ENCODE assay signal across 19 mouse cellular contexts in genomic region chr7:45117566-45117965, GRCm38 (mm10). TPM values are rescaled to one million over a fixed set of nuclear protein-coding genes. Genes with fewer than 3 reads are reported as not detected.
A peak's percentile ranks its signal among the peaks of the same experiment; 100 is the strongest.
DNase-seq lines count a peak whose midpoint lies in the region; ATAC-seq lines count a peak whose summit lies in the region.
"Had no signal": no experiment of that assay in that cellular context is flagged by ENCODE, and none has a peak within 500 bp of the region (broad histone marks: within the 10 kb centered on the region; RNA-seq: fewer than 3 reads in every experiment).

No protein-coding gene starts in this region.

- H3K4me1 ChIP-seq in kidney, embryonic 15.5 days, result peaks cover 26% of the 10 kb centered on the region
- H3K4me1 ChIP-seq in midbrain, embryonic 12.5 days, result peaks cover 11% of the 10 kb centered on the region; the same call in 1 of the 2 replicates
- H3K4me1 ChIP-seq in midbrain, embryonic 16.5 days (ENCODE audit: control insufficient read depth, insufficient read depth, low read length), result peaks cover 6% of the 10 kb centered on the region; the same call in 1 of the 2 replicates
- peaks cover 11% of the 10 kb centered on the region for H3K4me1 ChIP-seq in stomach, embryonic 15.5 days

- H3K27me3 ChIP-seq in kidney, embryonic 15.5 days, result no peaks in the 10 kb centered on the region
- no peaks in the 10 kb centered on the region for H3K27me3 ChIP-seq in midbrain, embryonic 12.5 days
- no peaks in the 10 kb centered on the region for H3K27me3 ChIP-seq in midbrain, embryonic 16.5 days (ENCODE audit: control insufficient read depth, insufficient read depth, low read depth, low read length)
- H3K27me3 ChIP-seq in stomach, embryonic 15.5 days (replicated peaks), result no peaks in the 10 kb centered on the region
- H3K27me3 ChIP-seq: CH12.LX; forebrain, embryonic 15.5 days had no signal

- no peak overlapping the region for H3K4me3 ChIP-seq in kidney, embryonic 15.5 days (replicated peaks)
- no peak overlapping the region for H3K4me3 ChIP-seq in midbrain, embryonic 12.5 days
- H3K4me3 ChIP-seq in midbrain, embryonic 16.5 days (ENCODE audit: low read depth, low read length), result no peak overlapping the region
- no peak overlapping the region for H3K4me3 ChIP-seq in stomach, embryonic 15.5 days (replicated peaks)
- H3K4me3 ChIP-seq: forebrain, embryonic 15.5 days had no signal

- peaks cover 39% of the 10 kb centered on the region for H3K36me3 ChIP-seq in kidney, embryonic 15.5 days
- H3K36me3 ChIP-seq in midbrain, embryonic 12.5 days, result peaks cover 48% of the 10 kb centered on the region
- H3K36me3 ChIP-seq in midbrain, embryonic 16.5 days (ENCODE audit: control insufficient read depth, insufficient read depth, low read length), result peaks cover 28% of the 10 kb centered on the region
- H3K36me3 ChIP-seq in stomach, embryonic 15.5 days, result peaks cover 28% of the 10 kb centered on the region

- WGBS in kidney, embryonic 15.5 days, result 67% methylated on average over 8 of the region's 8 CpGs
- 78% methylated on average over 8 of the region's 8 CpGs for WGBS in midbrain, embryonic 12.5 days
- WGBS in midbrain, embryonic 16.5 days, result 82% methylated on average over 8 of the region's 8 CpGs
- 75% methylated on average over 8 of the region's 8 CpGs for WGBS in stomach, embryonic 15.5 days

- H3K9me3 ChIP-seq in kidney, embryonic 15.5 days (replicated peaks), result no peaks in the 10 kb centered on the region
- no peaks in the 10 kb centered on the region for H3K9me3 ChIP-seq in midbrain, embryonic 12.5 days
- no peaks in the 10 kb centered on the region for H3K9me3 ChIP-seq in midbrain, embryonic 16.5 days (replicated peaks; ENCODE audit: control insufficient read depth, low read length, poor library complexity, severe bottlenecking)
- no peaks in the 10 kb centered on the region for H3K9me3 ChIP-seq in stomach, embryonic 15.5 days
- H3K9me3 ChIP-seq: forebrain, embryonic 15.5 days had no signal

- no peak overlapping the region for H3K9ac ChIP-seq in kidney, embryonic 15.5 days
- H3K9ac ChIP-seq in midbrain, embryonic 12.5 days (replicated peaks), result no peak overlapping the region
- H3K9ac ChIP-seq in midbrain, embryonic 16.5 days (ENCODE audit: low read depth, low read length), result no peak overlapping the region
- no peak overlapping the region for H3K9ac ChIP-seq in stomach, embryonic 15.5 days
- H3K9ac ChIP-seq: forebrain, embryonic 15.5 days; hindbrain, embryonic 14.5 days; liver, embryonic 14.5 days had no signal

- no peak overlapping the region for H3K4me2 ChIP-seq in kidney, embryonic 15.5 days
- H3K4me2 ChIP-seq in midbrain, embryonic 12.5 days (replicated peaks), result no peak overlapping the region
- H3K4me2 ChIP-seq in midbrain, embryonic 16.5 days (ENCODE audit: low read length), result no peak overlapping the region
- H3K4me2 ChIP-seq in stomach, embryonic 15.5 days, result no peak overlapping the region
- H3K4me2 ChIP-seq: forebrain, embryonic 15.5 days; hindbrain, embryonic 14.5 days had no signal

- peak; percentile 7 for DNase-seq in adrenal gland, postnatal 14 days
- no peak for DNase-seq in adrenal gland, adult 18-20 months (ENCODE audit: low spot score in 2 of 2)
- no peak for DNase-seq in kidney, adult 9 months
- no peak for DNase-seq in lung, postnatal 14 days
- DNase-seq: adrenal gland, postnatal 10 days; cerebellum, adult 18-20 months; cerebellum, postnatal 36 days; kidney, adult 2 months; thymus, postnatal 14 days had no signal

- ATAC-seq in kidney, embryonic 15.5 days (replicated peaks; ENCODE audit: low FRiP score), result no peak
- no peak for ATAC-seq in midbrain, embryonic 12.5 days (ENCODE audit: low FRiP score, low read depth)
- no peak for ATAC-seq in midbrain, embryonic 16.5 days
- ATAC-seq in stomach, embryonic 15.5 days (ENCODE audit: insufficient read depth, low FRiP score, low read depth), result no peak
- ATAC-seq: forebrain, embryonic 15.5 days had no signal

- H3K27ac ChIP-seq in kidney, embryonic 15.5 days, result peak overlapping the region; percentile 47
- H3K27ac ChIP-seq in midbrain, embryonic 12.5 days (replicated peaks), result 0 out of 2 replicates have a peak overlapping the region, but pooled peaks have one; percentile 1
- H3K27ac ChIP-seq in midbrain, embryonic 16.5 days (ENCODE audit: low read length), result no peak overlapping the region
- peak overlapping the region; percentile 21; the same call in 1 of the 2 replicates for H3K27ac ChIP-seq in stomach, embryonic 15.5 days
- H3K27ac ChIP-seq: forebrain, embryonic 15.5 days; hindbrain, embryonic 14.5 days; liver, embryonic 14.5 days had no signal

RNA-seq across cellular contexts. Expression of gene Rps11, which starts 6.7 kb away (rescaled TPM):
- total RNA-seq in adrenal gland, postnatal 14 days (2021), result 1,189 and 1,386 TPM in 2 replicates
- 1,000 to 10,000 TPM; 1,173 to 1,310 TPM for total RNA-seq in adrenal gland, adult 18-20 months (2021)
- polyA plus RNA-seq in kidney, embryonic 15.5 days (2015; fragmentation: Nextera tagmentation; extraction: Ambion mirVana), result 1,536 and 1,655 TPM in 2 replicates
- polyA plus RNA-seq in midbrain, embryonic 12.5 days (2016; fragmentation: Nextera tagmentation; extraction: Ambion mirVana), result 1,160 and 1,195 TPM in 2 replicates
- polyA plus RNA-seq in midbrain, embryonic 16.5 days (2015; fragmentation: Nextera tagmentation; extraction: Ambion mirVana), result 657 and 700 TPM in 2 replicates
- 1,420 and 1,462 TPM in 2 replicates for polyA plus RNA-seq in stomach, embryonic 15.5 days (2015; fragmentation: Nextera tagmentation; extraction: Ambion mirVana)

RNA-seq across cellular contexts. Expression of gene Rpl13a, which starts 11.0 kb away (rescaled TPM):
- total RNA-seq in adrenal gland, postnatal 14 days (2021), result 1,693 and 2,079 TPM in 2 replicates
- total RNA-seq in adrenal gland, adult 18-20 months (2021), result 1,000 to 10,000 TPM; 1,445 to 1,619 TPM
- 1,248 and 1,360 TPM in 2 replicates for polyA plus RNA-seq in kidney, embryonic 15.5 days (2015; fragmentation: Nextera tagmentation; extraction: Ambion mirVana)
- polyA plus RNA-seq in midbrain, embryonic 12.5 days (2016; fragmentation: Nextera tagmentation; extraction: Ambion mirVana), result 1,022 and 1,026 TPM in 2 replicates
- 602 and 620 TPM in 2 replicates for polyA plus RNA-seq in midbrain, embryonic 16.5 days (2015; fragmentation: Nextera tagmentation; extraction: Ambion mirVana)
- polyA plus RNA-seq in stomach, embryonic 15.5 days (2015; fragmentation: Nextera tagmentation; extraction: Ambion mirVana), result 1,296 and 1,308 TPM in 2 replicates

RNA-seq across cellular contexts. Expression of gene Fcgrt, which starts 13.9 kb away (rescaled TPM):
- 138 and 152 TPM in 2 replicates for total RNA-seq in adrenal gland, postnatal 14 days (2021)
- 100 to 1,000 TPM; 111 to 137 TPM for total RNA-seq in adrenal gland, adult 18-20 months (2021)
- 78.0 and 93.5 TPM in 2 replicates for polyA plus RNA-seq in kidney, embryonic 15.5 days (2015; fragmentation: Nextera tagmentation; extraction: Ambion mirVana)
- 17.3 and 25.9 TPM in 2 replicates for polyA plus RNA-seq in midbrain, embryonic 12.5 days (2016; fragmentation: Nextera tagmentation; extraction: Ambion mirVana)
- 22.7 and 27.9 TPM in 2 replicates for polyA plus RNA-seq in midbrain, embryonic 16.5 days (2015; fragmentation: Nextera tagmentation; extraction: Ambion mirVana)
- 92.1 and 94.1 TPM in 2 replicates for polyA plus RNA-seq in stomach, embryonic 15.5 days (2015; fragmentation: Nextera tagmentation; extraction: Ambion mirVana)

RNA-seq across cellular contexts. Expression of gene Gm45713, which starts 18.5 kb away (rescaled TPM):
- total RNA-seq in adrenal gland, postnatal 14 days (2021), result not detected in 2 replicates
- total RNA-seq in adrenal gland, adult 18-20 months (2021), result not detected
- 0.44 TPM in 1 of 2 replicates, not detected in the other for polyA plus RNA-seq in kidney, embryonic 15.5 days (2015; fragmentation: Nextera tagmentation; extraction: Ambion mirVana)
- polyA plus RNA-seq in midbrain, embryonic 12.5 days (2016; fragmentation: Nextera tagmentation; extraction: Ambion mirVana), result 0.25 and 0.45 TPM in 2 replicates
- 0.41 TPM in 1 of 2 replicates, not detected in the other for polyA plus RNA-seq in midbrain, embryonic 16.5 days (2015; fragmentation: Nextera tagmentation; extraction: Ambion mirVana)
- polyA plus RNA-seq in stomach, embryonic 15.5 days (2015; fragmentation: Nextera tagmentation; extraction: Ambion mirVana), result 0.42 TPM in 1 of 2 replicates, not detected in the other
- total RNA-seq: adrenal gland, postnatal 10 days; left cerebral cortex, postnatal 36 days; megakaryocyte-erythroid progenitor cell, adult 5-6 weeks had no signal
- polyA plus RNA-seq: forebrain, embryonic 15.5 days; hindbrain, embryonic 14.5 days had no signal

RNA-seq across cellular contexts. Expression of gene Flt3l, which starts 18.7 kb away (rescaled TPM):
- total RNA-seq in adrenal gland, postnatal 14 days (2021), result 13.3 and 25.0 TPM in 2 replicates
- total RNA-seq in adrenal gland, adult 18-20 months (2021), result 10 to 100 TPM; 20.6 to 26.8 TPM
- polyA plus RNA-seq in kidney, embryonic 15.5 days (2015; fragmentation: Nextera tagmentation; extraction: Ambion mirVana), result 1.9 and 7.5 TPM in 2 replicates
- polyA plus RNA-seq in midbrain, embryonic 12.5 days (2016; fragmentation: Nextera tagmentation; extraction: Ambion mirVana), result 0.64 and 1.2 TPM in 2 replicates
- 1.5 and 2.2 TPM in 2 replicates for polyA plus RNA-seq in midbrain, embryonic 16.5 days (2015; fragmentation: Nextera tagmentation; extraction: Ambion mirVana)
- polyA plus RNA-seq in stomach, embryonic 15.5 days (2015; fragmentation: Nextera tagmentation; extraction: Ambion mirVana), result 2.2 and 2.5 TPM in 2 replicates
